Mouse (Mus musculus) forebrain, embryonic 10.5 days (tissue): ENCODE data around the gene Srebf2. TPM values are rescaled to one million over a fixed set of nuclear protein-coding genes. Genes with fewer than 3 reads are reported as not detected.
A peak's percentile ranks its signal among the peaks of the same experiment; 100 is the strongest.

Source experiments
- microRNA counts: library from miRNA; unstranded; fragments of <30 nt; microRNA quantifications from one replicate; lab custom pipeline; 2017
- microRNA-seq: library from miRNA; unstranded; fragments of <30 nt; microRNA quantifications from one replicate; pipeline ENCODE4, GENCODE M21; 2017
- polyA plus RNA-seq: library from polyadenylated mRNA; unstranded; fragments of >200 nt; fragmentation: Nextera tagmentation; extraction: Ambion mirVana; gene quantifications from 2 replicates; pipeline ENCODE4 v1.2.1, GENCODE M21; 2016

Srebf2 gene
- polyA plus RNA-seq, 1 experiment from 2014 or later: 227 TPM

MicroRNA genes within 50 kb of the gene (microRNA counts, 519-probe panel; counts per million panel counts)
- microRNA mmu-miR-33 (lab: Ali Mortazavi, UCI): 3,997 counts per million, percentile 77 among the panel's probes with 10 or more counts

Small RNAs within 50 kb of the gene (microRNA-seq; reads per million reads assigned to microRNA genes)
- gene Mir33: 120 reads per million, percentile 50 among the genes with 10 or more reads in this experiment

Other genes with a start within 250 kb of the Srebf2 start
- 84.0 and 90.8 TPM in 2 replicates for gene Polr3h, start 220.9 kb upstream of the Srebf2 start, polyA plus RNA-seq
- 9.2 and 10.7 TPM in 2 replicates for gene Csdc2, start 210.4 kb upstream of the Srebf2 start, polyA plus RNA-seq
- 37.1 and 39.3 TPM in 2 replicates for gene Pmm1, start 186.3 kb upstream of the Srebf2 start, polyA plus RNA-seq
- gene 1700029P11Rik, start 166.6 kb upstream of the Srebf2 start, polyA plus RNA-seq: not detected in 2 replicates
- 90.8 and 94.9 TPM in 2 replicates for gene Xrcc6, start 159.3 kb upstream of the Srebf2 start, polyA plus RNA-seq
- gene Desi1, start 113.3 kb upstream of the Srebf2 start, polyA plus RNA-seq: 35.2 and 36.5 TPM in 2 replicates
- 386 and 402 TPM in 2 replicates for gene Snu13, start 99.6 kb upstream of the Srebf2 start, polyA plus RNA-seq
- gene 4930407I10Rik, start 88.0 kb upstream of the Srebf2 start, polyA plus RNA-seq: not detected in 2 replicates
- gene Mei1, start 77.2 kb upstream of the Srebf2 start, polyA plus RNA-seq: 0.06 and 0.11 TPM in 2 replicates
- gene Ccdc134, start 19.3 kb upstream of the Srebf2 start, polyA plus RNA-seq: 22.9 and 24.0 TPM in 2 replicates
- gene Shisa8, start 65.6 kb downstream of the Srebf2 start, polyA plus RNA-seq: 0.87 and 0.95 TPM in 2 replicates
- gene Tnfrsf13c, start 77.2 kb downstream of the Srebf2 start, polyA plus RNA-seq: 0.18 TPM in 1 of 2 replicates, not detected in the other
- 95.1 and 97.3 TPM in 2 replicates for gene Cenpm, start 97.6 kb downstream of the Srebf2 start, polyA plus RNA-seq
- gene 1500009C09Rik, start 105.2 kb downstream of the Srebf2 start, polyA plus RNA-seq: 0.26 TPM in 1 of 2 replicates, not detected in the other
- gene Sept3, start 127.7 kb downstream of the Srebf2 start, polyA plus RNA-seq: 62.1 and 62.5 TPM in 2 replicates
- 0.10 and 0.11 TPM in 2 replicates for gene Wbp2nl, start 151.8 kb downstream of the Srebf2 start, polyA plus RNA-seq
- 20.5 and 20.8 TPM in 2 replicates for gene Naga, start 191.7 kb downstream of the Srebf2 start, polyA plus RNA-seq
- 3.7 and 4.3 TPM in 2 replicates for gene Pheta2, start 191.8 kb downstream of the Srebf2 start, polyA plus RNA-seq
- gene Smdt1, start 191.8 kb downstream of the Srebf2 start, polyA plus RNA-seq: 218 and 236 TPM in 2 replicates
- gene Ndufa6, start 207.1 kb downstream of the Srebf2 start, polyA plus RNA-seq: 228 and 249 TPM in 2 replicates
- 3.0 and 3.8 TPM in 2 replicates for gene Cyp2d22, start 233.1 kb downstream of the Srebf2 start, polyA plus RNA-seq
- not detected in 2 replicates for gene Cyp2d11, start 246.8 kb downstream of the Srebf2 start, polyA plus RNA-seq